Mouse (Mus musculus) spleen, postnatal 14 days (tissue): ENCODE data around the gene Aktip.

Experiments
- DNase-seq, 2 experiments: peaks; one replicate each; pipeline ENCODE4 v3.0.0; 2021 to 2022; ENCODE audit warnings: low spot score in 2 of 2

Aktip gene

GRCm38 (mm10) chr8:91126786-91127185, 73.0 kb downstream of the Aktip start:
- DNase-seq, result no peak

- no peak for DNase-seq
Observed at GRCm38 (mm10) chr8:91124315-91124714, 75.5 kb downstream of the Aktip start.

GRCm38 (mm10) chr8:91118131-91118530, 81.6 kb downstream of the Aktip start:
- DNase-seq, result no peak

DNA sequence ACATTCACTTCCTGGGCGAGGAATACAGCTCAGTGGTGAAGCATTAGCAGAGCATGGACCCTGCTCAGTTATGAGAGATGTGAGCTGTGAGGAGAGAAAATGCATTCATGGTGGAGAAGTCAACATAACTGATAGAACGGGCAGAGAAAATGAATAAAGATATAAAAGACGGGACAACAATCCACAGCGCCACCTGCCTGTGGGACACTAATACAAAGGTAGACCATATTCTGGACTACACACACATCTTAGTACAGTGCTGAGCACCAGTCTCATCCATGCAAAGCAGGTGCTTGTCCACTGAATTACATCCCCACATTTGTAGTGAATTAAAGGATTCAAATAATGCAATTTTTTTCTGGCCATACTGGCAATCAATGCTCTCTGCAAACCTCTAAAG, 82.2 kb downstream of the Aktip start:
- no peak for DNase-seq

DNA sequence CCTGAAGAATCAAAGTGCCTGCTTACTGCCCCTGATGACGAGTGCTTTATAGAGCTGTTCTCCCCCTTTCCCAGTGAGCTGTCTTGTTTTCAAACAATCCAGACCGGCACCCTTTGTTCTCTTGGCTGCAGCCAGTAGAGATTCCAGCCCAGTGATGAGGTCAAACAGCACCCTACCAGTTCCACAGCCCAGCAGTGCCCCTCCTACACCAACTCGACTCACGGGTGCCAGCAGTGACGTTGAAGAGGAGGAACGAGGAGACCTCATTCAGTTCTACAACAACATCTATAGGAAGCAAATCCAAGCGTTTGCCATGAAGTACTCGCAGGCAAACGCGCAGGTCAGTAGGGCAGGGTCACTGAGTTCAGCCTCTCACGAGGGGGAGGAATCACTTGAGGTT, 84.9 kb downstream of the Aktip start:
- no peak for DNase-seq

DNA sequence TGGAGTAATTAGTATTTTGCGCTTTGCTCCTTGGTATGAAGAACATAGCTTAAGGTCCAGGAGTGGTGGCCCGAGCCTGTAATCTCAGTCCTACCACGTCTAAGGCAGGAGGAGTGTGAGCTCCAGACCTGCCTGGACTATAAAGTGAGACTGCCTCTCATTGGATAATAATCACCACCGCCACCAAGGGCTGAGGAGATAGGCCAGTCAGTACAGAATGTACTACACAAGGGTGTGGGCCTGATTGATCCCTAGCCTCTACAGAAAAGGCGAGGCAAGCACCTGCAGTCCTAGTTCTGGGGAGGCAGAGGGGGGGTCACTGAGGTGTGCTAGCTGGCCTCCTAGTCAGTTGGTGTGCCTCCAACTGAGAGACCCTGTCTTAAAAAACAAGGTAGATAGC, 85.3 kb downstream of the Aktip start:
- DNase-seq, result no peak

- no peak for DNase-seq
Observed at GRCm38 (mm10) chr8:91111868-91112477, 87.8 kb downstream of the Aktip start.

DNA sequence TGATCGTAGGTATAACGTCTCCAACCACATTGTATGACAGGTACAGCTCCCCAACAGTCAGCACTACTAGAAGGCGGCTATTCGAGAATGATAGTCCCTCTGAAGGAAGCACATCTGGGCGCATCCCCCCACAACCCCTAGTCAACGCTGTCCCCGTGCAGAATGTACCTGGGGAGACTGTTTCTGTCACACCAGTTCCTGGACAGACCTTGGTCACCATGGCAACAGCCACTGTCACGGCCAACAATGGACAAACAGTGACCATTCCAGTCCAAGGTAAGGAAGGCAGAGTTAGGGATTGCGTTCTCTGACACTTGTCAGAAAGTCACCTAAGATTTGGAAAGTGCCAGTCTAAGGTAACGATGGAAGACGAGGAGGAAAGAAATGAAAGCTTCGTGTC, 93.5 kb downstream of the Aktip start:
- DNase-seq, result no peak

- no peak for DNase-seq
Observed at GRCm38 (mm10) chr8:91098106-91098505, 101.7 kb downstream of the Aktip start.

DNA sequence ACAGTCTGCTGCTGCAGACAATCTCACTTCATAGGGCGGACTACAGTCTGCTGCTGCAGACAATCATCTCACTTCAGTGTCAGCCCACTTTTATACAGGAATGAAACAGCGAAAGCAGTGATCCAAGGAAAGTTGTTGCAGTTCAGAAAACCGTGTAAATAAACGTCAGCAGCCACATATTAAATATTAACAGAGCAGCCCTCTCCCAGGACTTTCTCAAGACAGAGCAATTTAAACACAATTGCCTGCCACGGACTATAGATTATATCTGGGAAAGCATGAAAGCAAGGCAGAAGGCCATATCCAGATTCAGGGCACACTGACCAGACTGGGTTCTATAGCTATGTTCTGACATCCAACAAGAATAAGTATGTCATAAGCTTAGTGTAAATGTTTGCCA, 105.6 kb downstream of the Aktip start:
- DNase-seq, result no peak

GRCm38 (mm10) chr8:91089601-91090000, 110.2 kb downstream of the Aktip start:
- DNase-seq, result no peak

- no peak for DNase-seq
Observed at GRCm38 (mm10) chr8:91088452-91088851, 111.3 kb downstream of the Aktip start.

- DNase-seq, result no peak
Observed at GRCm38 (mm10) chr8:91082428-91082827, 117.3 kb downstream of the Aktip start.

DNA sequence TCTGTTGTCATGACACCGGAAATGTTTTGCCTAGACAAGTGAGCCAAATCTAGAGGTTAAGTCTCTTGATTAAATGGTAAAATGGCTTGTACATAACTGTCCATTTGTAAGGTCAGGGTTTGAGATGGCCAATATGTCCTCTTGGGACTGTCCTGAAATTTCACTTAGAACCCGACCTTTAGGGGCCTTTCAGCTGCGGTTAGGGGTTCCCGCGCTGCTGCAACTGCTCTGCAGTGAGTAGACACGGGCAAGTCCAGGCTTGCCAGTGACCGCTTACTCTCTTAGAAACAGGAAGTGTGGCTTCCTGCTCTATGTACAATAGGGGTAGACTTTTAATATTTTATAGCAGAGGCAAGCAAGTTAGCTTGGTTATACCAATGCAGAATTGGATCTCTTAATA, 117.9 kb downstream of the Aktip start:
- no peak for DNase-seq

DNA sequence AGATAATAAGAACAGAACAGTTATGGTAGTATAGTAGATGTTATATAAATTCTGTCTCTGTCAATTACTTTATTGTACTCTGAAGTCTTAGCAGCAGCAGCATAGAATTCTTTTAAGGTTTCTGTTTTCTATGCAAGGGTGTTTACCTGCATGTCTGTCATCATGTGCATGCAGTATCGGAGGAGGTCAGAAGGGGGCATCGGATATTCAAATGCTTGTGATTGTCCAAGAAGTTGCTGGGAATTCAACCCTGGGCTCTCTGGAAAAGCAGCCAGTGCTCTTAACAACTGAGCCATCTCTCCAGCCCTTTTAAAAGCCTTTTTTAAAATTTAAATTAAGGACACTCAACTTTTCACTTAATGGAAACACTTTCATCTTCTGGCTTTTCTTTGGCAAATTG, 120.1 kb downstream of the Aktip start:
- no peak for DNase-seq

DNA sequence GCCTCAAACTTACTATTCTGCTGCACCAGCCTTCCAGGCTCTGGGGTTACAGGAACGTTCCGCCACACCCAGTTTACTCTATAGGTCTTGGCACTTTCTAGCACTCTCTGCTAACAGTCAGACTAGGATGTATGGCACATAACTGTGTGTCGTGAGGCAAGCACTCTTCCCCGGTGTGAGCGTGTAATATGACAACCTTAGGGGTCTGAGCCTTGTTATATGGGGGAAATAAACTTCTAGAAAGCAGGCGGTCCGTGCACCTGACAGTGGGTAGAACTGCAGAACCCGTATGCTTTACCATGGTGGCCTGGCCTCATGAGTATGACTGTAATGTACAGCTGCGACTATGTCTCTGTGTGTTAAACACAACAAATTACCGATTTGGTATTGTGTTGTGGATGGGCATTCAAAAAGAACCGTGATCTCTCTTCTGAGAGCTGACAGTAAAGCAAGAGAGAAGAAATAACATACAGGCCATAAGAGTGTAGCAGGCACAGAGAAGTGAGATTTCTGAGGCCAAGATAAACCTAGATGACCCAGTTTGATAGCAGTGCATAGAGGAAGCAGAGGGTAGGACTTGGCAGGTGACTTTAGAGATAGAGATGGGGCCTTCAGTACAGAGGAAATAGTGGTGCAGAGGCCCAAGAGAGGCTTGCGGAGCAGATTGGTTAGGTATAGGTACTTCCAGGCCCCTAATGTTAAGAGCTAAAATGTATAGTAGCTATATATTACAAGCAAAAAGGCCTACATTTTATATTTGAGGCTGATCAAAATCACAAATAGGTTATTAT, 122.5 kb downstream of the Aktip start:
- no peak for DNase-seq

DNA sequence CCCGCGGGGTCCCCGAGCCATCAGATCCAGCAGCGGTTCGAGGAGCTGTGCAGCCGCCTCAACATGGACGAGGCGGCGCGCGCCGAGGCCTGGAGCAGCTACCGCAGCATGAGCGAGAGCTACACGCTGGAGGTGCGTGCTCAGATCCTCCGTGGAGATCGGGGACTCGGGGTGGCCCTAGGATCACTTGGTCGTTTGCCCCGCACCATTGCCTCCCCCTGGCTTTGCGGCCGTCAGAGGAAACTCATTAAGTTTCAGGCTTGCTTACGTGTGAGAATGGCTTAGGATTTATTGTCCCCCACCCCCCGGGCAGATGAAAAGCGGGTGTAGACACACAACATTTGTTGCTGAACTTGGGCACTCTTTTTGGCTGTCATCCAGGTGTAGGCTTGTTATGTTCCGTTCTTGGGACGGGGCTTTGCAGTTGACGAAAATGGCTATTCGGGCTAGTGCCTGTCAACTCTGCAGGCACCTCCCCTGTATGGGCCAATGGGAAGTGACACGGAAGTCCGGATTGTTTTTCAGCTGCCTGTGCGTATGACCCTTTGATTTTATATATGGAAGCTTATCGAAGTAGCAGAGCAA, 129.4 kb downstream of the Aktip start:
- DNase-seq, result peak; percentile 32 to 62

- DNase-seq, result peak; percentile 80 to 92
Observed at GRCm38 (mm10) chr8:91069834-91070233, 129.9 kb downstream of the Aktip start, which contains the start of gene Rbl2. Gene Rbl2 (plus strand): TSS chr8:91070057.

- DNase-seq, result no peak
Observed at GRCm38 (mm10) chr8:91069407-91069806, 130.4 kb downstream of the Aktip start.

DNA sequence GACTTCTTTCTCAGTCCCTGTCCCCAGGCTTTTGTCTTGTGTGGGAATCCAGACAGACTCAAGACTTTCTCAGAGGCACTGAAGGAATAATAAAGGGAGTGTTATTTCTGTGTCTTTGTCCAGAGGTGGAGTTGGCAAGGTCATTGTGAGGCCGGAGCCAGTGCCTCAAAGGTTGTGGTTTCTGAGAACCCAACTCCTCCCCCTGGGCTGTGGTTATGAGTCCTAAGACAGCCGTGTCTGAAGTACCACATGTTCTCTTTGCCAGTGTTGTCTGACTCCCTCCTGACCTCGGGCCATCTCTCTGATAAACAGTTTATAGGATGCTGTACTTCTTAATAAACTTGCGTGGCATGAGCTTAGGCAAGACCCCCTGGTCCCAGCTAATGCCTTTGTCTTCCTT, 134.6 kb downstream of the Aktip start:
- no peak for DNase-seq
